Mouse (Mus musculus) right cerebral cortex, postnatal 36 days (tissue): ENCODE results near the gene Ddx49.
A peak's percentile ranks its signal among the peaks of the same experiment; 100 is the strongest.

Experiments used
- DNase-seq, 2 experiments: peaks; one replicate each; pipeline ENCODE4 v3.0.0; 2022; ENCODE audit warnings: low spot score in 2 of 2, mixed read lengths in 1 of 2

Gene Ddx49

DNA sequence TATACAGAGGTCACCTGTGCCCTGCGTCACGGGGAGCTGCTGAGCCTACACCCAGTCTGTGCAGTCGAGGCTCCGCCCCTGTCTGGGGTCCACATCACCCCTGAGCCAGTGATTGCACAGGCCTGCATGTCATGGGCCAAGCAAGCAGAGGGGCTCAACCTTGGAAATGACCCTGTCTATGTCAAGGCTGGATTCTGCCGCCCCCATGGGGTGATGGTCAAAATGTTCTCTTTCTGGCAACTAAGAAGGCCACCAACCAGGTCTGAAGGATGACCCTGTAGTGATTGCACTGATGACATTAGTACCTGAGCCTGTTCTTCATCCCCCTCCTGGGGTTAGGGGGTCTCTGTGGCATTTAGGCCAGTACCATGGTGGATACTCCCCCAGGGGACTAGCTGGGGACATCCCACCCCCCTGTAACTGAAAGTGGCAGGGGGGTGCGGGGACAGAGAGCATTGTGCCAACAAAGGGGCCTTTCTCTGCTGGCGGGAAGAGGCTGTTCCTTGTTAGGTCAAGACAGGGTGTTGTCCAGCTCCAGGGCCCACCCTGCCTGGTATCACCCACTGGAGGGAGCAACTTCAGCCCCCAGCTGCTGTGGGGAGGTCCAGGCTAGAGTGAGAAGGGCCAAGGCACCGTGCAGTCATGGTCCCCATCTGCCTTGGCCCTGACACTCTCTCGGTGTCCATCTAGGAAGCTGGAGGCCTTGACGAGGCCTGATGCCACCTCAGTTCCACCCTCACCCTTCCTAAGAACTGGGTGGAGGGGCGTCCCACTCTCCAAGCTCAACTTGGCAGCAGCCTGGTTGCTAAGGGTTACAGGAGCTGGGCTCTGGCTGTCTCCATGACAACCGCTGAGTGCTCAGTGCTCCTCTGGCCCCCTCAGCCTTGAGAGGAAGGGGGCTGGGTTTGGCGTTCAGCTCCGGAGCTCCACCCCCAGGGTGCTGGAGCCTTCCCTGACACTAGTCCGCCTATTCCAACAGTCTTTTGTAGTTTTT is 14.5 kb upstream of the Ddx49 start:
- peak; percentile 88 to 94 for DNase-seq

- peak; percentile 76 to 84 for DNase-seq
Measured at GRCm38 (mm10) chr8:70315624-70316510, 13.6 kb upstream of the Ddx49 start, which contains the start of gene Cers1. Gene Cers1 (plus strand): TSS chr8:70315775.

DNA sequence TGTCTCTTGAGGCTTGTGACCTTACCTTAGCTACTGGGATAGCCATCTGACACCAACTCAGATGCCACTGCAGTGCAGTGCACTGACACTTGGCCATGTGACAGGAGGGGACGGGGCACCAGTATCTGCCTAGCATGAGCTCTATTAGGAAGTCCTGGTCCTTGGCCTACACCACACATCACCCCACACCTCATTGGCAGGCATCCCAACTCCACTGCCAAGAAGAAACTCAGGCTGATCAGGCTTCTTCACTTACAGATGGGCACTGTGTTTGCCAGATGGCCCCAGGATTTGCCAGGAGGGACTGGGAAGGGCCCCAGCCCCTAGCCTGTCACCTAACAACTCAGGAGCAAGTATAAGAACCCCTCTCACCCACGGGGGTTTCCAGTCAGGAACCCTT is 11.1 kb upstream of the Ddx49 start:
- no peak for DNase-seq

- no peak for DNase-seq
Measured at GRCm38 (mm10) chr8:70309311-70309710, 7.0 kb upstream of the Ddx49 start.

DNA sequence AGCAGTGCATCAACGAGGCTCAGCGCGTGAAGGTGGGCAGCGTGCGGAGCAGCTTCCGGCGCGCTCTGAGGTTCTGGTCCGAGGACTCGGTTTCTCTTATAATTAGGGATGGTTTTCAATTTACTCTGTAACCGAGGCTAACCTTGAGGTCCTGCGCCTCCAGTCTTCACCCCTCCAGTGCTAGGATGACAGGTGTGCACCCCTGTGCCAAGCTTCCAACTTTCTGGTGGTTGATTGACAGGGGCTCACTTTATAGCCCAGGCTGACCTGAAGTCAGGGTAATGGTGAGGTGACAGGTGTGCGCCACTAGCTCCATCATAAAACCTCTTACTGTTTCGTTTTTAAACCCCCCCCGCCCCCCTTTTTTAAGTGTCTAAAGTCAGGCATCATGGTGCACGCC is 612 bp upstream of the Ddx49 start:
- no peak for DNase-seq

DNA sequence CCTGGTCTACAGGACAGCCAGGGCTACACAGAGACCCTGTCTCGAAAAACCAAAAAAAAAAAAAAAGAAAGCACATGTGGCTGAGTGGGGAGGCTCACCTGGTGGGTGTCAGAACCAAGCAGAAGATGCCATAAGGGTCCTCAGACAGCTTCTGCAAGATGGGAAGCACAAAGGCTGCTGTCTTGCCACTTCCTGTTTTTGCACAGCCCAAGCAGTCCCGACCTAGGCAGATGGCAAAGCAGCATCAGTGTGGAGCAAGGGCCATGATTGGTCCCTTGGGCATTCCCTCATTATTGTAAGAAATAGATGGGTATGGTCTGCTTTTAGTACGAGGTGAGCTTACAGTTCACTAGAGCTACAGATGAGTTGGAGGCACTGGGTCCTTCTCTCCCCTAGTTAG is 1.4 kb downstream of the Ddx49 start:
- DNase-seq, result no peak

GRCm38 (mm10) chr8:70293988-70294405 is 8.3 kb downstream of the Ddx49 start:
- no peak for DNase-seq

DNA sequence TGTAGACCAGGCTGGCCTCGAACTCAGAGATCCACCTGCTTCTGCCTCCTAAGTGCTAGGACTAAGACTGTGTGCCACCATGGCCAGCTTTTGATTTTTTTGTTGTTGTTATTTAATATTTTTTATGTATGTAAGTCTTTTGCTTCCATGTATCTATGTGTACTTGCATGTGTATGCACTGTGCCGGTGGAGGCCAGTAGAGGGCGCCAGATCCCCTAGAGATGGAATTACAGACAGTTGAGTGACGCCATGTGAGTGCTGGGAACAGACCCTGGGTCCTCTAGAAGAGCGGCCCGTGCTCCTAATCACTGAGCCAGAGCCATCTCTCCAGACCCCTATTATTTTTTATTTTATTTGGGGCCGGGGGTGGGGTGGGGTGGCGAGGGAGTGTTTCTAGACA is 15.6 kb downstream of the Ddx49 start:
- no peak for DNase-seq

DNA sequence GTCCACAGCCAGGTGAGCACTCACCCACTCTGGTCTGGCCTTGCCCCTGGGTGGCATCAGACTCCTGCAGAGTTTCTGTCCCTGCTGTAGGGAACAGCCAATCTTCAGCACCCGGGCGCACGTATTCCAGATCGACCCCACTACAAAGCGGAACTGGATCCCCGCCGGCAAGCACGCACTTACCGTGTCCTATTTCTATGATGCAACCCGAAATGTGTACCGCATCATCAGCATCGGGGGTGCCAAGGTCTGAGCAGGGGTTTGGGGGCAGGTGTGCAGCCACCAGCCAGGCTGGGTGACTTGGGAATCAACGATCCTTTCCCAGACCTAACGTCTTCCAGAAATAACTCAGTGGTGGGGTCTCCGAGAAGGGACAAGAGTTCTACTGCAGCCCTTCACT is 17.0 kb downstream of the Ddx49 start:
- no peak for DNase-seq

- no peak for DNase-seq
Measured at GRCm38 (mm10) chr8:70284421-70284820, 17.9 kb downstream of the Ddx49 start.

GRCm38 (mm10) chr8:70283136-70284077 is 18.9 kb downstream of the Ddx49 start:
- no peak for DNase-seq

DNA sequence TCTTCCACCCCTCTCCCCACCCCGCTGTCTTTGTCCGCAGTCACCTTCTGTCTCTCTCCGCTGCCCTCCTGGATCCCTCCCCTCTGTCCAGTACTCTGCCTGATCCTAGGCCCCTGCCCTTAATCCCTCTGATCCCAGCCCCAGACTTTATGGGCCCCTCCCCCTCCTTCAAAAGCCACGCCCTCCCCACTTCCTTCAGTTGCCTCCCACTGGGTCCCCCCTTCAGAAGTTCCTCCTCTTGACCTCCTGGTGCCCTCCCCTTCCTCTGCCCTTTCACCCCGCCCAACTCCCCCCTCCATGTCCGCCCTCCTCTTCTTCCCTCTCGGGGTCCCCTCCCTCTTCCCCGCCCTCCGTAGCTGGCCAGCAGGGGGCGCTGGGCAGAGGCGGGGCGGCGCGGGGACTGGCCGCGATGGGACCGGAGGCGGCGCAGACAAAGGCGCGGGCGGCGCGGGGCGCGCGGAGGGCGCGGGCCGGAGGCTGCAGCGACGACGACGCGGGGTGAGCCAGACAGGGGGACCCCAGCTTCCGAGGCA is 19.6 kb downstream of the Ddx49 start, which contains the start of gene Homer3:
Gene Homer3, plus strand, starts transcription at position 225 of the 533 bp plus-strand sequence.
- DNase-seq, result peak; percentile 44 to 56

DNA sequence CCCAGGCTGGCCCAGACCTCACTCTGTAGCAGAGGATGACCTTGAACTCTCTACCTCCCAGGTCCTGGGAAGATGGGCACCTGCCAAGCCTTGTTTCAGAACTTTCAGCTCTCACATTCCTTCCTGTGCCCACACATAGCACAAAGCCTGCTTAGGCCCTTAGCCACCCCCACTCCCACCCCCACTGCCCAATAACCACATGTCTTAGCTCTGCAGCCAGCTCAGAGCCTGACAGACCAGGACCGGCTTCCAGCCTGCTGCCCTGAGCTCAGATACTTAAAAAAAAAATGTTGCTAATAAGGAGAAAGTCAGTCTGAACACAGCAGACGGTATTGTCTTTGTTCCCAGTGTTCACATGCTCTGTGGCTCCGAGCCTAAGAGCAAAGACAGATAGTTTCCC is 21.3 kb downstream of the Ddx49 start:
- no peak for DNase-seq

DNA sequence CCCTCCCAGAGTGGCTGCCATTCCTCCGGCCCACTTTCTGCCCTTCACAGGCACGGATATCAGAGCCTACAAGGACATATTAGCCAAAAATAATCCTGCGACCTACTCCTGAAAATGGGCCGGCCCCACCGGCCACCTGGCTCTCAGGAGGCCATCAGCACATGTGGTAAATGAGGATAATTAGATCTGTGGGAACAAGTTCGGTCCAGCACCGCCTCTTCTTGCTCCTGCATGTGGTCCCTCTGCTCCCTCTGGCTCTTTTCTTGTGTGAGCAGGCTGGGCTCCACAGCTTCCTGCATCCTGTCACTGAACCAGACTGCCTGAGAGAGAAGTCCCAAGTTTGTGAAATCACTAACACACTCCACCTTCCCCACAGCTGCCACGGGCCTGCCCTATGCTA is 23.0 kb downstream of the Ddx49 start:
- no peak for DNase-seq

DNA sequence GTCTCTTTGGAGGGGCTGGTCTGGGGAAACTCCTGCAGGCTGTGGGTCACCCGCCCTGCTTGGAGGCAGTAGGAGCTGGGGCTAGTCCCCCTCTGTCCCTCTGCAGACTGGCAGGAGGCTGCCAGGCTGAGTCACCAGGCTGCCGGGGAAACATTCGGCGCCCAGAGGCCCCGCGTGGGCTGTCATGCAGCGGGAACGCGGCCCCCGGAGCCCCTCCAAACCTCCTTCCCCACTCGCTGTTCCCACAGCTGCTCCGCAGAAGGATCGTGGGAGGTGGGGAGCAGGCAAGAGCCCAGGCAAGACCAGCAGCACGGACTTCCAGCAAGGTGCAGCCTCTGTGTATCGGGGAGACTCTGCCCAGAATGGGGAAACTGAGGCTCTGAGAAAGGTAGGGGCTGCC is 24.1 kb downstream of the Ddx49 start:
- DNase-seq, result peak; percentile 32 to 54

DNA sequence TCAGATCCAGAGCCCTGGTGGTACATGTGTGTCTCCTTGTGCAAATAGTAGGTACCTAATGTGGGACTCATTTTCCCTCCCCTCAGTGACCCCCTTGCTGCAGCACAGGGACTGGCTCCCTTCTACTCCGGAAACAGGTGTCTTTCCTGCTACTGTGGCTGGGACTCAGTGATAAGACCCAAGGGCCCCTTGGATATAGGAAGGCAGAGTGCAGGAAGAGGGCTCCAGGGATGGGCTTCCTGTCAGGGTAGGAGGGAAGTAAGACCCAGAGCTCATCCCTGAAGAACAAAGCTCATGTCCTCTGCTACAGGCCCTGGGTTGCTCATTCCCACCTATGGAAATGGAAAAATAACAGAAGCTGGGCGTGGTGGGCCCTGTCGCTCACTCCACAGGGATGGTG is 25.8 kb downstream of the Ddx49 start:
- DNase-seq, result no peak

DNA sequence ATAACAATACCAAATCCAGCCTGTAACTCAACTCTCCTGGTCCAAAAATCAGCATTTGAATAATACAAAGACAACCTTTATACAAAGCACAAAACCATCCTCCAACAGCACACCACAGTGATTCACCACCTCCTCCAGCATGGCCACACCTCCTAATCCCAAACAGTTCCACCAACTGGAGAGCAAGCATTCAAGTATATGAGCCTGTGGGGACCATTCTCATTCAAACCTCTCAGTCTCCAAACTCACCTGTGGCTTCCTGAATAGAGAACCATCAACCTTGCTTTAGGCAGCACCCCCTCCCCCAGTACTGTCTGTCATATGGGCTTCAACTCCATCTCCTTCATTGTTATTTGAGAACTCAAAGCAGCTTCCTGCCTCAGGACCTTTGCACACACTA is 27.9 kb downstream of the Ddx49 start:
- no peak for DNase-seq

- DNase-seq, result no peak
Measured at GRCm38 (mm10) chr8:70272949-70273348, 29.3 kb downstream of the Ddx49 start.

- DNase-seq, result peak in 1 of 2 experiments; percentile 43
Measured at GRCm38 (mm10) chr8:70268799-70269565, 33.3 kb downstream of the Ddx49 start.

GRCm38 (mm10) chr8:70268311-70268710 is 34.0 kb downstream of the Ddx49 start:
- no peak for DNase-seq
